Mouse (Mus musculus) 3134 (cell line): ENCODE results near the gene Dennd4b.
A peak's percentile ranks its signal among the peaks of the same experiment; 100 is the strongest.
"Not testable (repeated sequence)": the region's sequence is repeated elsewhere in the genome, so short reads cannot be mapped to it uniquely, and the experiment has no call there.

Source experiments
- DNase-seq: peaks from one replicate; pipeline ENCODE4 v3.0.0-alpha.2; 2011; ENCODE audit warnings: low spot score; ENCODE audit not compliant: insufficient read length; ENCODE audit errors: extremely low read depth

Gene Dennd4b

GRCm38 (mm10) chr3:90265034-90265931 is at the start of gene Dennd4b:
Dennd4b (plus strand) TSS chr3:90265185.
- DNase-seq = peak; percentile 91

GRCm38 (mm10) chr3:90215825-90216380 is 49.1 kb upstream of the Dennd4b start:
- DNase-seq = no peak

DNA sequence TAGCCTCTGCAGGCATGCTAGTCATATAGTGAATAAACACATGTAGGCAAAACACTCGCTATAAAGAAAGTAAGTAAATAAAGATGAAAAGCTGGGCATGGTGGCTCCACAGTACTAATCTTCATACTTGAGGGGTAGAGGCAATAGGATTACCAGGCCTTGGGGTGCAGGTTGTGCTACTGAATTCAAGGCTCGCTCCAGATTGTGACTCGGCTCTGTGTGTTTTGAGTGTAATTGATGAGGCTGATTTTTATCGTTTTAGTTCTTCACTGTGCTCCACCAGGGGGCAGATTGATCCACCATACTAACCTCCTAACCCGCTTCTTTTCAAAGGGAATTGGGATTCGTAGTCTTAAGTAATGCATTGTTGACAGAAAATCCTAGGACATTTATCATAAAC is 44.9 kb upstream of the Dennd4b start:
- peak; percentile 34 for DNase-seq

GRCm38 (mm10) chr3:90220531-90220951 is 44.4 kb upstream of the Dennd4b start:
- peak; percentile 81 for DNase-seq

- DNase-seq = no peak
Measured at GRCm38 (mm10) chr3:90221123-90221522, 43.9 kb upstream of the Dennd4b start.

DNA sequence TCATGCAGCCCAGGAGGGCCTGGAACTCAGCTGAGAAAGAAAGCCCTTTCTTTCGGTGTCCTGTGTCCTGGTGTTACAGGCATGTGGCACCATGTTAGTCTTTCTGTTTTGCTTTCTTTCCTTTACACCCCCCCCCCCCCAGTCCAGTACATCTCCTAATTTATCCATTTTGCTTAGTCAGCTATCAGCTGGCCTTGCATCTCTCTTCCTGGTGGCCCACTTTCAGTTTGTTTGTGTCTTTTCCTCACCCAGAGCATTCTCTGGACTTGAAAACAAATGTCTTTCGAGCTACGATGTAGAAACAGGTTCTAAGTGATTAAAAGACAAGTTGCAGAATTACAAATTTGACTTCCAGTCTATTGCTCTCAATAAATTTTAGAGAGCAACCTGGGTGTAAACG is 42.5 kb upstream of the Dennd4b start:
- no peak for DNase-seq

- DNase-seq = no peak
Measured at GRCm38 (mm10) chr3:90222941-90223340, 42.0 kb upstream of the Dennd4b start.

DNA sequence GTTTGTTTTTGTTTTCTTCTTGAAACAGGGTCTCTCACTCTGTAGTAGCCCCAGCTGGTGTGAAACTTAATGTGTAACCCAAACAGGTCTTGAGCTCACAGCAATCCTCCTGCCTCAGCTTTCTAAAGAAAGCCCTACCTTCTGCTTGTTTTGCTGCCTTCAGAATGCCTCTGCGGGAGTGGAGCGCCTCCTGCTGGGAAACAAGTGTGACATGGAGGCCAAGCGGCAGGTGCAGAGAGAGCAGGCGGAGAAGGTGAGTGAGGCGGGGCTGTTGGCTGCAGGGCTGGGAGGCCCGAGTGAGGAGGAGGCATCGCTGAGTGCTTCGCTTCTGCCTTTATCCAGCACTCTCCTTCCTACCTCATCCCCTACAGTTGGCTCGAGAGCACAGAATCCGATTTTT is 40.7 kb upstream of the Dennd4b start:
- no peak for DNase-seq

GRCm38 (mm10) chr3:90231075-90231474 is 33.9 kb upstream of the Dennd4b start:
- DNase-seq = no peak

DNA sequence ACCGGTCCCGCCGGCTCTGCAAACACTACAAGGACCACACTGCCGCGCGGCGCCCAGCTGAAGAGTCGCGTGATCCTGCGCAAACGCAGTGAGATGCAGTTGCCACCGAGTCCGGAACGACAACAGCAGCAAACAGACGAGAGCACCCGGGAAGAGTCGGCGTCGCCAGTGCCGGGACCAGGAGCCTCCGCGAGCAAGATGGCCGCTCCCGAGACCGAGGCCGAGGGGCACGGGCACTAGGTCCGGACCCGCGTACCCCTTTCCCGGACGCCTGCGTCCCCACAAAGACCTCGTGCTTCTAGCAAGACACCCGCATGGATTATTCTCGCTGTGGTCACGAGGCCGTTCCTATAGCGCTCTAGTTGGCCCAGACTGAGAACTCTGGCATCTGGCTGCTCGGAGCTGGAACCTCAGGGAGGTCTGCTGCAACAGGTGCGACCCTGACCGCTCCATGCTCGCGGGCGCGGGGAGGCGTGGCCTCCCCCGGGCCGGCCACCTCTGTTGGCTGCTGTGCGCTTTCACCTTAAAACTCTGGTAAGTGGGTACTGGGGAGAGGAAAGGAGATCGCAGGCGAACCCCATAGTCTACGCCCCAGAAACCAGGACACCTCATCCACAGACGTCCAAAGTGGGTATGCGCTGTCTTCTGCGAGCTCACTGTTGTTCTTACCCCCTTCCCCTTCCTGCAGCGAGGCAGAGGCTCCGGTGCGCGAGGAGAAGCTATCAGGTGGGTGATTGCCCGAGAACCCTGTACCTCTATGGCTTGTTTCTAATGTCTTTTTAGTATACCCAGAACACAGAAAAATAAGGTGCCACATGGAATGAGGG is 33.3 kb upstream of the Dennd4b start, which contains the start of gene Jtb:
Gene Jtb, plus strand, starts transcription at position 91 of the 827 bp plus-strand sequence.
- DNase-seq = peak; percentile 93

- DNase-seq = no peak
Measured at GRCm38 (mm10) chr3:90241251-90241650, 23.7 kb upstream of the Dennd4b start.

- no peak for DNase-seq
Measured at GRCm38 (mm10) chr3:90241669-90242358, 23.2 kb upstream of the Dennd4b start.

DNA sequence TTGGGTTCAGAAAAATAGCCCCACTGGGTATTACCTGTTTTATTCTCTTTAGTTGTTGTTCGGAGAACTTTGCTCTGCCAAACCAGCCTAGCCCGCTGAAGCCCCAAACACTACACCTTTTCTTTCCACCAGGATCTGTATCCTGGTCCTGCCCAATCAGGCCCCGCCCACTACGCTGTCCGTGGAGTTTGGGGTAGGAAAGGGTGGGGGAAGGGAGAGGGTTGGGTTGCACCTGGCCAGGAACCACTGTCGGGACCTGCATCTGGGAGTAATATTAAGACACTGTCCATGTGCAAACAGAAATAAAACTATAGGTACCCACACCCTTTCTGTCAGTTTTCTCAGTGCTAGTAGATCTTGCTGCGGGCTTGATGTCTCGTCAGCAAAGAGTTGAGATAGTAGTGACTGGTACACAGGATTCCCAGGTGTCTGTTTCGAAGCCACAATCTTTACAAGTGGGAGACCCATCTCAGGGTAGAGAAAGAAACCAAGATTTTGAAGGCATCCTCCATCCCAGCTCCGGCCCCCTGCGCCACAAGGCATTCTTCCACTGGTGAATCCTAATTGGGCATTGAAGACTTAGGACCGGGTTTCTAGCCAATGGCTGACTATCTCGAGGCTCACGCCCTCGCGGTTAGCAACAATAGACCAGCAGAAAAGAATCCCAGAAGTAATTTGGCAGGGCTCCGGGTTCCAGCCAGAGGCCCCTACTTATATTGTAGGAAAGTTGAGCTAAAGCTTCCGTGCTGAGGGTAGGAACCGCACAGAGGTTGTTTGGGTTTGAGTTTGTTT is 21.8 kb upstream of the Dennd4b start, which contains the start of gene Creb3l4:
Gene Creb3l4, minus strand, starts transcription at position 529 of the 792 bp plus-strand sequence.
- DNase-seq = no peak

GRCm38 (mm10) chr3:90245406-90245805 is 19.6 kb upstream of the Dennd4b start:
- DNase-seq = no peak

DNA sequence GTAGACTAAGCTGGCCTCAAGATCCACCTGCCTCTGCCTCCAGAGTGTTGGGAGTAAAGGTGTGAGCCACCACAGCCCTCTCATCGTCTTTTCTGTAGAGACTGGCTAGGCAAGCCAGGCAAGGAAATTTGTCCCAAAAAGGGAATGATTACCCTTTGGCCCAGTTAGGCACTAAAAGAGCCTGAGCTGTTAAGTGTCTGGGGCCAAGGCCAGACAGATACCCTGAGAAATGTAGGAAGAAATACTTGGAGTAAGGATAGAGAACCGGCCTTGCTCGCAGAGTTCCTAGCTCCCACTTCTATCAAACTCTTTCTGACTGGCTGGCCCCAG is 17.4 kb upstream of the Dennd4b start:
- DNase-seq = no peak

GRCm38 (mm10) chr3:90247960-90248745 is 16.8 kb upstream of the Dennd4b start, which contains the start of gene Slc39a1:
Slc39a1 (plus strand) TSS chr3:90248172.
- peak; percentile 87 for DNase-seq

DNA sequence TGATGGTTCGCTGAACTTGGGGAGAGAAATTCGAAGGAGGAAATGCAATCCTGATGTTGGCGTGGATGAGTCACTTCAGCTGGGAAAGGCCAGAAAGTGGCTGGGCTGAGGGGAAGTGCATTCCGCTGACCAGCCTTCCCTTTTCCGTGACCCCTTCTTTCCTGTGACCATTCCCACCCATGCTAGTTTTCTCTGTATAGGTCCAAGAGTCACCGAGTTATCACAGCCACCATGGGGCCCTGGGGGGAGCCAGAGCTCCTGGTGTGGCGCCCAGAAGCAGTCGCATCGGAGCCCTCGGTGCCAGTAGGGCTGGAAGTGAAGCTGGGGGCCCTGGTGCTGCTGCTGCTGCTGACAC is 16.3 kb upstream of the Dennd4b start:
- peak; percentile 65 for DNase-seq

DNA sequence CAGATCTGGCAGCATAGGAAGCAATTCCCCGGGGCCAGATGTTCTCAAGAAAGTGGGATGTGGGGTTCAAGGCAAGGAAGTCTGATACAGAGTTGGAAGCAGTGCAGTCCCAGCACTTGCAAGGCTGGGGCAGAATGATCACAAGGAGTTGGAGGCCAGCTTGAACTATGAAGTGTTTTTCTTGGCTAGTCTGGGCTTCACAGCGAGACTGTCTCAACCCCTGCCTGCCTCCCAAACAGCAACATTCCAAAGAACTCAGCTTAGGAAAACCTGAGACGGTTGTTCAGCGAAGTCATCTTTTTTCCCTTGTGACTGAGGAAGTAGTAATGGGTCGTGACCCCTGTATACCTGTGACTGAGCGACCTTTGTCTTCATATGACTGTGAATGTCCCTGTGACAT is 14.2 kb upstream of the Dennd4b start:
- DNase-seq = no peak

DNA sequence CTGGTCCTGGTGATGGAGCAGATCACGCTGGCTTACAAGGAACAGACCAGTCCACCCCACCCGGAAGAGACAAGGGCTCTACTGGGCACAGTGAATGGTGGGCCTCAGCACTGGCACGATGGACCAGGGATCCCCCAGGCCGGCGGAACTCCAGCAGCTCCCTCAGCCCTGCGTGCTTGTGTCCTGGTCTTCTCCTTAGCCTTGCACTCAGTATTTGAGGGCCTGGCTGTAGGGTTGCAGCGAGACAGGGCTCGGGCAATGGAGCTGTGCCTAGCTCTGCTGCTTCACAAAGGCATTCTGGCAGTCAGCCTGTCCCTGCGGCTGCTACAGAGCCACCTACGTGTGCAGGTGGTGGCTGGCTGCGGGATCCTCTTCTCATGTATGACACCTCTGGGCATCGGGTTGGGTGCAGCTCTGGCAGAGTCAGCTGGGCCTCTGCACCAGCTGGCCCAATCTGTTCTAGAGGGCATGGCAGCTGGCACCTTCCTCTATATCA is 13.2 kb upstream of the Dennd4b start:
- DNase-seq = not testable (repeated sequence)
